ENCODE assay signal across 15 mouse cellular contexts in the genomic region with DNA sequence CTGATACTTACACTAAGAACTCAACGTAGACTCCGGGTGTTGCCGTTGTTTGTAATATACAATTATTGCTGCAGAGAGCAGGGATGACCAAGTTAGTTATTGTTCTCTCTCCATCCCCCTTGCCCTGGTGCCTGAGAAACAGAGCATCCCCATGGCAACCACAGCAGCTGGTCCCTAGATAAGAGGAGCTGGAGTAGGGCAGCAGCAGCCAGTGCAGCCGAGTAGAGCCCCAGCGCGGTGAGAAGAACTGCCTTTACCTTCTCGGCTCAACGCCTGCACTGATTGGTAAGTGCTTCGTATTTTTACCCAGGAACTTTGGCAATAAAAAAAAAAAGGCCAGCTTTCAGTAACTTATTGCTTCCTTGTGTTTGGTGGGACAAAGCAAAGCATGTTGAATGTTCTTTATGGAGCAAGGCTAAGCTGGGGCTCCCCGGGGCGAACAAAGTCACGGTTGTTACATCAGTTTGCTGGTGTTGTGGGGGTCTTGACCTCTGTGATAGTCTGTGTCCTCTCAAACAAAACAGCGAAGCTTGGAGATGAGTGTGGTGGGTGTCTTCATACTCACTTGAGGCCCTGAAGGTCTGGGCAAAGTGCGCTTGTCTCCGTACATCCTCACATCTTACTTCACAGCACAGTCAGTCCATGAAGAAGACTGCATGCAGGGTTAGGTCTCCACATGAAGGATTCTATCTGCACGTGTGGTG. TPM values are rescaled to one million over a fixed set of nuclear protein-coding genes. Genes with fewer than 3 reads are reported as not detected.
A peak's percentile ranks its signal among the peaks of the same experiment; 100 is the strongest.
DNase-seq lines count a peak whose midpoint lies in the region; ATAC-seq and TF ChIP-seq lines count a peak whose summit lies in the region.
"Had no signal": no experiment of that assay in that cellular context is flagged by ENCODE, and none has a peak within 500 bp of the region (broad histone marks: within the 10 kb centered on the region; RNA-seq: fewer than 3 reads in every experiment).

A gene (plus strand): TSS at position 207 of the 704 bp plus-strand sequence.

- H3K4me3 ChIP-seq in forebrain, embryonic 11.5 days (ENCODE audit: low read depth, low read length) = no peak within 1 kb of the TSS
- H3K4me3 ChIP-seq in hindbrain, postnatal 0 days (ENCODE audit: low read length) = no peak within 1 kb of the TSS
- no peak within 1 kb of the TSS for H3K4me3 ChIP-seq in neural tube, embryonic 14.5 days (ENCODE audit: low read depth, low read length)
- H3K4me3 ChIP-seq: layer of hippocampus, adult 2 months; limb, embryonic 13.5 days had no signal

- no peaks in the 10 kb centered on the region for H3K27me3 ChIP-seq in forebrain, embryonic 11.5 days (ENCODE audit: control insufficient read depth, insufficient read depth, low read length)
- no peaks in the 10 kb centered on the region for H3K27me3 ChIP-seq in hindbrain, postnatal 0 days (ENCODE audit: insufficient read depth, low read length)
- H3K27me3 ChIP-seq in neural tube, embryonic 14.5 days (ENCODE audit: control insufficient read depth, insufficient read depth, low read length) = no peaks in the 10 kb centered on the region
- H3K27me3 ChIP-seq: limb, embryonic 13.5 days had no signal

- WGBS in forebrain, embryonic 11.5 days = 71% methylated on average over 16 of the region's 16 CpGs
- WGBS in hindbrain, postnatal 0 days = 32% methylated on average over 16 of the region's 16 CpGs
- WGBS in neural tube, embryonic 14.5 days = 29% methylated on average over 16 of the region's 16 CpGs

- no peaks in the 10 kb centered on the region for H3K36me3 ChIP-seq in forebrain, embryonic 11.5 days (ENCODE audit: control insufficient read depth, insufficient read depth, low read length)
- no peaks in the 10 kb centered on the region for H3K36me3 ChIP-seq in hindbrain, postnatal 0 days (ENCODE audit: insufficient read depth, low read length)
- no peaks in the 10 kb centered on the region for H3K36me3 ChIP-seq in neural tube, embryonic 14.5 days (ENCODE audit: control insufficient read depth, insufficient read depth, low read length)
- H3K36me3 ChIP-seq: limb, embryonic 13.5 days had no signal

- no peak within 1 kb of the TSS for H3K9ac ChIP-seq in forebrain, embryonic 11.5 days (ENCODE audit: low read length)
- H3K9ac ChIP-seq in hindbrain, postnatal 0 days (replicated peaks; ENCODE audit: low read length) = no peak within 1 kb of the TSS
- no peak within 1 kb of the TSS for H3K9ac ChIP-seq in neural tube, embryonic 14.5 days (replicated peaks; ENCODE audit: low read depth, low read length)
- H3K9ac ChIP-seq: limb, embryonic 13.5 days had no signal

- no peaks in the 10 kb centered on the region for H3K4me1 ChIP-seq in forebrain, embryonic 11.5 days (replicated peaks; ENCODE audit: control insufficient read depth, insufficient read depth, low read length)
- H3K4me1 ChIP-seq in hindbrain, postnatal 0 days (ENCODE audit: insufficient read depth, low read length) = peaks cover 6% of the 10 kb centered on the region; the same call in 1 of the 2 replicates
- peaks cover 8% of the 10 kb centered on the region; the same call in 1 of the 2 replicates for H3K4me1 ChIP-seq in neural tube, embryonic 14.5 days (ENCODE audit: control insufficient read depth, insufficient read depth, low read length)

- TF ChIP-seq CTCF in hindbrain, postnatal 0 days (IDR thresholded peaks at IDR 0.05; ENCODE audit: low read depth) = no peak

- no peaks in the 10 kb centered on the region for H3K9me3 ChIP-seq in forebrain, embryonic 11.5 days (ENCODE audit: control insufficient read depth, low read length)
- no peaks in the 10 kb centered on the region for H3K9me3 ChIP-seq in hindbrain, postnatal 0 days (ENCODE audit: low read length)
- H3K9me3 ChIP-seq in neural tube, embryonic 14.5 days (ENCODE audit: control insufficient read depth, low read length) = no peaks in the 10 kb centered on the region
- H3K9me3 ChIP-seq: limb, embryonic 13.5 days had no signal

- 0 out of 2 replicates have a peak within 1 kb of the TSS, but pooled peaks have one; percentile 6 for H3K4me2 ChIP-seq in forebrain, embryonic 11.5 days (ENCODE audit: low read depth, low read length, severe bottlenecking)
- peak within 1 kb of the TSS; percentile 18; the same call in 1 of the 2 replicates for H3K4me2 ChIP-seq in hindbrain, postnatal 0 days (ENCODE audit: low read depth, low read length)
- peak within 1 kb of the TSS; percentile 23; the same call in 1 of the 2 replicates for H3K4me2 ChIP-seq in neural tube, embryonic 14.5 days (ENCODE audit: low read depth, low read length)
- H3K4me2 ChIP-seq: limb, embryonic 13.5 days had no signal

- H3K27ac ChIP-seq in forebrain, embryonic 11.5 days (ENCODE audit: low read depth, low read length) = no peak within 1 kb of the TSS
- H3K27ac ChIP-seq in hindbrain, postnatal 0 days = no peak within 1 kb of the TSS
- H3K27ac ChIP-seq in neural tube, embryonic 14.5 days (ENCODE audit: low read depth, low read length) = no peak within 1 kb of the TSS
- H3K27ac ChIP-seq: layer of hippocampus, adult 2 months; limb, embryonic 13.5 days had no signal

- ATAC-seq in cerebellum, adult (ENCODE audit: insufficient number of reproducible peaks, low FRiP score, low TSS enrichment) = no peak
- peak; percentile 85 for ATAC-seq in forebrain, embryonic 11.5 days (replicated peaks; ENCODE audit: low FRiP score)
- peak; percentile 64 for ATAC-seq in hindbrain, postnatal 0 days
- ATAC-seq in neural tube, embryonic 14.5 days (ENCODE audit: low read depth) = peak; percentile 86; the same call in 1 of the 2 replicates
- no peak for ATAC-seq in activated CD4-positive, CD25-positive, alpha-beta regulatory T cell, adult 4 months

- DNase-seq in cerebellum, postnatal 10 days = peak; percentile 19 to 28
- DNase-seq in forebrain, embryonic 11.5 days (ENCODE audit: low spot score) = no peak
- peak; percentile 56 for DNase-seq in hindbrain, postnatal 0 days (ENCODE audit: low spot score)
- DNase-seq in spleen, adult 18-20 months = no peak
- DNase-seq in thymus, postnatal 14 days = no peak
- DNase-seq: cerebellum, postnatal 14 days; kidney, adult 11 months; lung, postnatal 10 days; thymus, postnatal 36 days had no signal

RNA-seq across cellular contexts. Expression of the gene that starts here (rescaled TPM):
- polyA plus RNA-seq in forebrain, embryonic 11.5 days (2014; fragmentation: Nextera tagmentation; extraction: Ambion mirVana) = 4.1 and 4.4 TPM in 2 replicates
- 0.16 and 0.25 TPM in 2 replicates for total RNA-seq in hindbrain, postnatal 0 days (2014; rRNA removed)
- 0.88 and 1.2 TPM in 2 replicates for polyA plus RNA-seq in hindbrain, postnatal 0 days (2015; fragmentation: Nextera tagmentation; extraction: Ambion mirVana)
- 2.2 and 3.1 TPM in 2 replicates for polyA plus RNA-seq in neural tube, embryonic 14.5 days (2014; fragmentation: Nextera tagmentation; extraction: Ambion mirVana)
- polyA plus RNA-seq in activated CD4-positive, CD25-positive, alpha-beta regulatory T cell, adult 4 months (2017; shearing (Covaris generic)) = not detected
- total RNA-seq: layer of hippocampus, adult 2 months had no signal
- polyA plus RNA-seq: spleen, adult 2 months had no signal

Comparison
In these comparisons a context has a peak if more than half of its experiments do, and no peak if none do; other contexts are left out.
1. DNase-seq: peak in cerebellum, postnatal 10 days (2 of 2) and hindbrain, postnatal 0 days (single experiment); none in forebrain, embryonic 11.5 days (single experiment), spleen, adult 18-20 months (0 of 2) and thymus, postnatal 14 days (single experiment).
2. ATAC-seq: peak in forebrain, embryonic 11.5 days (single experiment), hindbrain, postnatal 0 days (single experiment) and neural tube, embryonic 14.5 days (single experiment); none in cerebellum, adult (single experiment) and activated CD4-positive, CD25-positive, alpha-beta regulatory T cell, adult 4 months (single experiment).
3. Peak in every context shown above with its lines, with median percentiles within 50 percentile points of each other: H3K4me2 ChIP-seq.